Mouse (Mus musculus): Measurements from ENCODE around the gene Dcaf17.

DNA sequence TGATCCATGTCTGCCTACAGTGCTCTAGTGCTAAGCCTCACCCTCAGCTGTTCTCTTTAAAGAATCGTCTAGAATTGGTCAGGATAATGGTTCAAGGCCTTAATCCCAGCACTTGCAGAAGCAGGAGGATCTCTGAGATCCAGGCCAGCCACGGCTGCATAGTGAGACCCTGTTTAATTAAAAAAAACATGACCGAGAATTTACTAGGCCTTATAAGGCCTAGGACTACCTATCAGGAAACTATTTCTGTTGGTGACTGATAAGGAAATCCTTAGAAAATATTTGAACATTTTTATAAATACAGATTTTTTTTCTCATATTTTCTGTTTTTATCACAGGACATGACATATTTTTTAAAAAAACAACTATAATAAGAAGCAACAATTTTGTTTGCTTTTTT, 18.2 kb downstream of the Dcaf17 start:
- TF ChIP-seq CTCF (IDR thresholded peaks at IDR 0.05; ENCODE audit: extremely low read depth, insufficient read depth, insufficient read length, insufficient replicate concordance) (no peak), POLR2A (IDR thresholded peaks at IDR 0.05; ENCODE audit: low read depth, low read length) (no peak)
